Mouse (Mus musculus) hindbrain, embryonic 12.5 days (tissue): Measurements from ENCODE around the gene Calhm2. TPM values are rescaled to one million over a fixed set of nuclear protein-coding genes. Genes with fewer than 3 reads are reported as not detected.
"Not testable (repeated sequence)": the region's sequence is repeated elsewhere in the genome, so short reads cannot be mapped to it uniquely, and the experiment has no call there.

Experiments
- ATAC-seq: fragments of 200-750 bp; cut with Nextera tagmentation; 2 replicates; pipeline ENCODE4 v1.8.0; 2017; ENCODE audit warnings: moderate TSS enrichment; ENCODE audit not compliant: low FRiP score
- H3K27ac ChIP-seq: fragments of 300-500 bp; sonication (generic); 2 replicates; pipeline ENCODE4 v1.5.1; 2016; ENCODE audit warnings: mild to moderate bottlenecking
- H3K27me3 ChIP-seq: fragments of 300-500 bp; sonication (generic); 2 replicates; pipeline ENCODE4 v1.6.1; 2016; ENCODE audit warnings: mild to moderate bottlenecking
- H3K36me3 ChIP-seq: fragments of 300-500 bp; sonication (generic); 2 replicates; pipeline ENCODE4 v1.6.1; 2016; ENCODE audit warnings: mild to moderate bottlenecking
- H3K4me1 ChIP-seq: fragments of 300-500 bp; sonication (generic); 2 replicates; pipeline ENCODE4 v1.6.1; 2016
- H3K4me2 ChIP-seq: fragments of 300-500 bp; sonication (generic); replicated peaks from 2 replicates; pipeline ENCODE4 v1.6.1; 2016; ENCODE audit warnings: mild to moderate bottlenecking
- H3K4me3 ChIP-seq: fragments of 300-500 bp; sonication (generic); 2 replicates; pipeline ENCODE4 v1.5.1; 2016; ENCODE audit warnings: mild to moderate bottlenecking
- H3K9ac ChIP-seq: fragments of 300-500 bp; sonication (generic); 2 replicates; pipeline ENCODE4 v1.6.1; 2016; ENCODE audit warnings: mild to moderate bottlenecking, moderate library complexity
- H3K9me3 ChIP-seq: fragments of 300-500 bp; sonication (generic); replicated peaks from 2 replicates; pipeline ENCODE4 v1.6.1; 2016; ENCODE audit warnings: mild to moderate bottlenecking
- WGBS: fragments of 180-500 bp; shearing (Covaris S2); methylation state at CpG from one replicate; pipeline ENCODE4 v1.1.7; 2016; 5-methylcytosine and 5-hydroxymethylcytosine counted together
- polyA plus RNA-seq: library from polyadenylated mRNA; unstranded; fragments of >200 nt; fragmentation: Nextera tagmentation; extraction: Ambion mirVana; gene quantifications from 2 replicates; pipeline ENCODE4 v1.2.1, GENCODE M21; 2016

The Calhm2 gene
- polyA plus RNA-seq, 1 experiment from 2014 or later = 2.2 TPM

DNA sequence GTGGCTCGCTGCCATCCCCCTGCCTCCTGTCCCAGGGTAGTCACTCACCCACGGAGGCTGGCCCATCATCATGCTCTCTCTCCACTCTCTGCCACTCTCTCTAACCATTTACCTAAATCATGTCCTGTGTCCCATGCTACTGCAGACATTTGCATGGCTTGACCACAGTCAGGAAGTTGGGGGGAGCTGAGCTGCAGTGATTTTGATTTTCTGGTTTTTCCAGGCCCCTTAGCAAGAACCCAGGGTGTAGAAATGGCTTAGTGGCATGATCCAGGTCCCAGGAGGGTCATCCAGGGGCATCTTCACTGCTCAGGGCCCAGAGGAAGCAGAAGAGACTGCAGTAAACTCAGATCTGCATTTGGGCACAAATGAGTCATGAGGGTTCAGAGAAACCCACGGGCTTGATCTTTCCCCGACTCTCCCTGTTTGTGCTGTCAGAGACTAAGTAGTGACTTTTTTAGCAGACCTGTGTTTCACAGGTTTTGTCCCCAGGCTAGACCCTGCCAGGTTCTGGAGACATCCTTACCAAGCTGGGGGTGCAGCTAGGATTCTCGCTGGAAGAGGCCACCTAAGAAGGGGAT lies 10.3 kb upstream of the Calhm2 start:
- peaks cover 24% of the 10 kb centered on the region; the same call in 1 of the 2 replicates for H3K27me3 ChIP-seq
- no peaks in the 10 kb centered on the region for H3K9me3 ChIP-seq
- H3K4me3 ChIP-seq = no peak overlapping the region
- no peak overlapping the region for H3K4me2 ChIP-seq
- 77% methylated on average over 5 of the region's 5 CpGs for WGBS
- H3K9ac ChIP-seq = no peak overlapping the region
- 0 out of 2 replicates have a peak, but pooled peaks cover 4% of the 10 kb centered on the region for H3K4me1 ChIP-seq
- no peak overlapping the region for H3K27ac ChIP-seq
- H3K36me3 ChIP-seq = no peaks in the 10 kb centered on the region
- no peak for ATAC-seq

DNA sequence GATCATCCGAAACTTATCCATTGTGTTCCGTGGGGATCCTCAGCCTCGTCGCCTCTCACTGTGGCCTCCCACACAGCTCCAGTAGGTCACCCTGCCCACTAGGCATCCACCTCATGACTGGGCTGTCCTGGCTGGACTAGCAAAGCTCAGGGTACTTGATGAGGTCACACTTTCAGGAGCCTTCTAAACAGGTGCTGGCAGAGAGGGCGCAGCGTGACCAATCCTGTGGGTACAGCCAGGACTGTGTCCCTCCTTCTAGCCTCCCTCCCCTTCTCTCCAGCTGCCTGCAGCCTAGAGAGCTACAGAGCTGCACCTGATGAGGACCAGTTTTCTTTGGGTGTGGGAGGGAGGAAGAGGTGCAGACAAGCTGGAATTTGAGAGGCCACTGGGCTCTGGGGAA lies 6.1 kb upstream of the Calhm2 start, which contains the start of gene Calhm1:
Calhm1 (minus strand) TSS at position 101 of the 400 bp plus-strand sequence.
- no peak within 1 kb of the TSS for H3K9ac ChIP-seq
- H3K4me3 ChIP-seq = no peak within 1 kb of the TSS
- no peak within 1 kb of the TSS for H3K27ac ChIP-seq
- H3K4me2 ChIP-seq = no peak within 1 kb of the TSS
- H3K4me1 ChIP-seq = no peaks in the 10 kb centered on the region
- WGBS = 88% methylated on average over 6 of the region's 6 CpGs
- no peak for ATAC-seq
- peaks cover 6% of the 10 kb centered on the region; the same call in 1 of the 2 replicates for H3K27me3 ChIP-seq
- no peaks in the 10 kb centered on the region for H3K36me3 ChIP-seq
- H3K9me3 ChIP-seq = no peaks in the 10 kb centered on the region

DNA sequence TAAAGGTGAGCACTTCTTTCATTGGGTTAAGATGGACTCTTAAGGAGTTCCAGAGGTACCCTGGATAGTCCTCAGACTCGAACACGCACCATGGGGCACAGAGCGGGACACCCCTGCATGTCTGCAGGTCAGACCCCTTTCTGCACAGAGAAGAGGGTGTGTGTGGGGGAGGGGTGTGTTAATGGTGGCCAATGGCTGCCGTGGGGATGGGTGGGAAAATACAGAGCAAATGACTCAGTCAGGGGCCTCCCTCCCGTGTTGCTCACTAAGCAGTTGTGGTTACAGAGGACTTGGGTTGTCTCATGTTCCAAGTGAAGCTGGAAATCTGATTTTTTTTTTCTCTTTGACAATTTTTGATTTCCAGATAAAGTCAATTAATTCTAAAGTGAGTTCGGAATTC lies 4.3 kb upstream of the Calhm2 start:
- no peaks in the 10 kb centered on the region for H3K9me3 ChIP-seq
- H3K4me1 ChIP-seq = peaks cover 11% of the 10 kb centered on the region
- no peak for ATAC-seq
- H3K9ac ChIP-seq = no peak overlapping the region
- H3K4me3 ChIP-seq = no peak overlapping the region
- peaks cover 13% of the 10 kb centered on the region; the same call in 1 of the 2 replicates for H3K27me3 ChIP-seq
- H3K27ac ChIP-seq = no peak overlapping the region
- WGBS = 80% methylated on average over 6 of the region's 6 CpGs
- H3K4me2 ChIP-seq = no peak overlapping the region
- no peaks in the 10 kb centered on the region for H3K36me3 ChIP-seq

DNA sequence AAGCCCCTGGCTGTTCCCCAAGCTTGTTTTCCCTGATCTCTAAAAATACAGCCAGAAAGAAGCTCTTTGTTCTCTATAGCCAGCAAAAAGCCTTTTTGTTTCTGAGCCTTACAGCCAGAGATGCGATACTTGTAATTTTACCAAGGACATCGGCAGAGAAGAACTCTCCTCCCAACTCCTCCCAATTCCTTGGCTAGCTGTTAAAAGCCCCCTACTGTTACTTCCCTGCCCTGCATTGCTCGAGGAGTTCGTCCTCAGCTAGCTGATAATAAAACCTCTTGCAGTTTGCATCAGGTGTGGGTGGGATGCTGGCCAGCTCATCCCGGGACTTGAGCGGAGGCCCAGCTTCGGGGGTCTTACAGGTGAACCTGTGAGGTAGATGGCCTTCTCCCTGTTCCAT lies 1.5 kb upstream of the Calhm2 start:
- not testable (repeated sequence) for H3K9ac ChIP-seq, ATAC-seq, H3K4me3 ChIP-seq, H3K9me3 ChIP-seq, H3K36me3 ChIP-seq, H3K4me2 ChIP-seq, H3K27ac ChIP-seq
- 46% methylated on average over 7 of the region's 7 CpGs for WGBS
- Histone ChIP-seq H3K4me1 (peaks cover 18% of the 10 kb centered on the region), H3K27me3 (peaks cover 13% of the 10 kb centered on the region; the same call in 1 of the 2 replicates)

DNA sequence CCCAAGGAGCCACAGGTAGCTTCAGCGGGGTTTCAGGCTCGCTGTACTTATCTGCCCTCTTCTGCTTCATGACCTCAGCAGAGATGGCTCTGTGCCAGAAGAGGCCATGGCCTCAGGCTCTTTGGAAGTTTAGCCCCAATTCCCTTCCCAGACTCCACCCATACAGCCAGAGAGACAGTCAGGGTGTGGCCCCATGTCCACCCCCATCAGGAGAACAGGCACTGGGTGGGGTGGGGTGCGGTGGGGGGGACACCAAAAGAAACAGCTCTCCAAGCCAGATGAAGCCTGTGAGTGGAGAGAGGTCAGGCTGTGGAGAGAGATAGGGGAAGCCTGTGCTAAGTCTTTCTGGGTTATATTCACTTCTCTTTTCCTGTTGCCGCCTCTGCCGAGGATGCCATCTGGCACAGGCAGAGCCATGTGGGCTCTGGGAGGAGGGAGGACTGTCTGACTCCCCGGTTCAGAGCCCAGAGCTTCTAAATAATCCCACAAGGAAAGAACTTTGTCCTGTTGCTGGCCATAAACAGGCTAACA lies 978 bp downstream of the Calhm2 start:
- H3K4me3 ChIP-seq = peak overlapping the region; percentile 15; the same call in 1 of the 2 replicates
- H3K9ac ChIP-seq = peak overlapping the region; percentile 48; the same call in 1 of the 2 replicates
- WGBS = 51% methylated on average over 6 of the region's 6 CpGs
- 0 out of 2 replicates have a peak, but pooled peaks have one; percentile 11 for ATAC-seq
- no peak overlapping the region for H3K27ac ChIP-seq
- peaks cover 10% of the 10 kb centered on the region; the same call in 1 of the 2 replicates for H3K27me3 ChIP-seq
- H3K9me3 ChIP-seq = no peaks in the 10 kb centered on the region
- peaks cover 14% of the 10 kb centered on the region for H3K36me3 ChIP-seq
- H3K4me1 ChIP-seq = peaks cover 18% of the 10 kb centered on the region
- H3K4me2 ChIP-seq = peak overlapping the region; percentile 39

DNA sequence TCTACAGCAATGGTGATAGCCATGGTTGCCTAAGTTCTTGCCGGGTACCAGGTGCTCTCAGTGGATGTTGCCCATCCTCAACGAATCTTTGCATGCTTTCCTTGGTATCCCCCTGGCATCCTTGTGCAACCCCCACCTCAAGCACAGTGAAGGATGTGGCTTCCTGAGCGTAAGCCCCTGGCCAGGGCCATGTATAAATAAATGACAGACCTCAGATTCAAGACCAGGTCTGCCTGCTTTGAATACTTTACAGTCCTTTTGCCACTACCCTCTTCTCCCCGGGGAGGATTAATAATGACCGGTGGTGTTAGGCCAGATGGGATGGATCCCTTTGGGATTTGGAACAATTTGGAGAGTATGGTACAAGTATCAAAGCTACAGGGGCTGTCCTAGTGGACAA lies 1.9 kb downstream of the Calhm2 start:
- ATAC-seq = no peak
- no peaks in the 10 kb centered on the region for H3K9me3 ChIP-seq
- no peak overlapping the region for H3K4me2 ChIP-seq
- H3K4me1 ChIP-seq = peaks cover 18% of the 10 kb centered on the region
- H3K27me3 ChIP-seq = peaks cover 10% of the 10 kb centered on the region; the same call in 1 of the 2 replicates
- no peak overlapping the region for H3K27ac ChIP-seq
- no peak overlapping the region for H3K9ac ChIP-seq
- H3K36me3 ChIP-seq = peaks cover 22% of the 10 kb centered on the region
- no peak overlapping the region for H3K4me3 ChIP-seq
- 76% methylated on average over 5 of the region's 5 CpGs for WGBS

DNA sequence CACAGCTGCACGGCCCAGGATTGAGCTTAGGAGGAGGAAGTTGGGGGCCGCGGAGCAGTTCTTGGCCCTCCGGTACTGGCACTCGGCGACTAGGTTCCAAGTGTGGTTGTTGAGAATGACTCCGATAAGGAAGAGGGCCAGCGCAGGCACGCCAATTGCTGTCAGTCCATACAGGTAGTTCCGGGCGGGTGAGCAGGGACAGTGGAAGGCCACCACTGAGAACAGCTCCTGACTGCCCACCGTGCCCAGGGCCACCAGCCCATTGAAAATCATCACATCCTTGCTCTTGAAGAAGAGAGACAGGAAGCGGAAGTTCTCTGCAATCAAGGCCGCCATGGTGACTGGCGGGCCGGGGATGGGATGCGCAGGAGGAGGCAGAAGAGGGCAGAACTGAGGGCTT lies 2.5 kb downstream of the Calhm2 start:
- no peak overlapping the region for H3K27ac ChIP-seq
- H3K4me2 ChIP-seq = no peak overlapping the region
- H3K4me1 ChIP-seq = peaks cover 18% of the 10 kb centered on the region
- no peaks in the 10 kb centered on the region for H3K9me3 ChIP-seq
- H3K27me3 ChIP-seq = peaks cover 10% of the 10 kb centered on the region; the same call in 1 of the 2 replicates
- ATAC-seq = no peak
- H3K9ac ChIP-seq = no peak overlapping the region
- 89% methylated on average over 17 of the region's 17 CpGs for WGBS
- peaks cover 28% of the 10 kb centered on the region for H3K36me3 ChIP-seq
- no peak overlapping the region for H3K4me3 ChIP-seq

DNA sequence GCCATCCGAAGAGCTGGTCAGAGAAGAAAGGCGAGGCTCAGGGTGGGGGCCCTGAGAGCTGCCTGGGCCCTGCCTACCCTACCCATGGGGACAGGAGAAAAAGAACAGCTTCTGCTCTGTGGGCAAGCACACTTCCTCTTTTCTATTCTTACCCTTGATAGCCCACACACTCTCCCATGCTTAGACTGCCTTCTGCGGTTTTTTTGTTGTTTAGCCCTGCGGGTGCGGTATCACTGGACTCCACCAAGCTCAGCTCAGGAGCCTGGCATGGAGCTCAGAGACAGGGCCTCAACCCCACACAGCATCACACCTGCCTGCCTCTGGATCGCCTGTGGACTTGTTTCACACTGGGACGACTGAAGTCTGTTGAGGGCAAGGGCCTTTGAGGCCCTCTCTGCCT lies 4.9 kb downstream of the Calhm2 start:
- H3K4me1 ChIP-seq = peaks cover 14% of the 10 kb centered on the region
- no peak for ATAC-seq
- H3K4me3 ChIP-seq = no peak overlapping the region
- WGBS = 88% methylated on average over 7 of the region's 7 CpGs
- peaks cover 52% of the 10 kb centered on the region for H3K36me3 ChIP-seq
- no peaks in the 10 kb centered on the region for H3K27me3 ChIP-seq
- H3K9me3 ChIP-seq = no peaks in the 10 kb centered on the region
- no peak overlapping the region for H3K4me2 ChIP-seq
- H3K9ac ChIP-seq = no peak overlapping the region
- no peak overlapping the region for H3K27ac ChIP-seq

DNA sequence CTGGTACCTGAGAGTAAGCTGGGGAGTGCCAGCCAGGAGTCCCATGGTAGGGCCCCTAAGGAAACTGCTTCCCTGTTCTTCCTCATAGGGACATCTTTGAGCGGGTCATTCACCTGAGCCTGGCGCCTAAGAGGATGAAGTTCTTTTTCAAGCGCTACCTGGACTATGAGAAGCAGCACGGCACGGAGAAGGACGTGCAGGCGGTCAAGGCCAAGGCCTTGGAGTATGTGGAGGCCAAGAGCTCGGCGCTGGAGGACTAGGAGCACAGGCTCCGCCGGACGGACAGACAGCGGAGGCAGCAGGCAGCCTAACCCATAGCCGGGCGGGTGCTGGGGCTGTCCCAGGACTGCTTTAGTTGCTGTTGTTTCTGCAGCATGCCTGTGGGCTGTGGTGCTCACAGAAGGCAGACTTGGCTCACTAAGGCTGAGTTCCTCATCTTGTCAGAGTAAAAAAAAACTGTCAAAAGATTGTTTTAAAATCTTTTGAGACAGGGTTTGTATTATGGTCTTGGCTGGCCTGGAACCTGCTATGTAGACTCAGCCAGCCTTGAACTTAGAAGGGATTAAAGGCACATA lies 7.5 kb downstream of the Calhm2 start:
- no peak for ATAC-seq
- 94% methylated on average over 15 of the region's 15 CpGs for WGBS
- Histone ChIP-seq H3K9me3 (no peaks in the 10 kb centered on the region), H3K27me3 (no peaks in the 10 kb centered on the region), H3K36me3 (peaks cover 76% of the 10 kb centered on the region), H3K9ac (no peak overlapping the region), H3K4me3 (no peak overlapping the region), H3K4me2 (no peak overlapping the region), H3K27ac (no peak overlapping the region), H3K4me1 (no peaks in the 10 kb centered on the region)

DNA sequence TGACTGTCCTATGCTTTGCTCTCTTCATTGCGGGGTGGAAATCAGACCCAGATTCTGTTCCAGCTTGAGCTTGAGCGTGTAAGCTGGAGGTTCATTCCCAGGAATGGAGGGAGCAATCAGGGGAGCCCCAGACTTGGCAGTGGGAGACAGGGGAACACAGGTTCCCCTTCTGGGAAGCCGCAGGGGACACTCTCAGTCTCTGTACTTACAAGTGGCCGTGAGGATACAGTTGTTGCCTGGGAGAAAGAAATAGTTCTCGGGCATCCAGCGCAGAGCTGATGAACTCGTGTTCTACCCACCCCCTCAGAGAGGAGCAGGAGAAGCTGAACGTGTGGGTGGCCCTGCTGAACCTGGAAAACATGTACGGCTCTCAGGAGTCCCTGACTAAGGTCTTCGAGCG lies 9.3 kb downstream of the Calhm2 start:
- ATAC-seq = no peak
- Histone ChIP-seq H3K4me1 (no peaks in the 10 kb centered on the region), H3K36me3 (peaks cover 93% of the 10 kb centered on the region), H3K4me3 (no peak overlapping the region), H3K27ac (no peak overlapping the region), H3K4me2 (no peak overlapping the region), H3K9me3 (no peaks in the 10 kb centered on the region), H3K27me3 (no peaks in the 10 kb centered on the region), H3K9ac (no peak overlapping the region)
- 93% methylated on average over 11 of the region's 11 CpGs for WGBS

DNA sequence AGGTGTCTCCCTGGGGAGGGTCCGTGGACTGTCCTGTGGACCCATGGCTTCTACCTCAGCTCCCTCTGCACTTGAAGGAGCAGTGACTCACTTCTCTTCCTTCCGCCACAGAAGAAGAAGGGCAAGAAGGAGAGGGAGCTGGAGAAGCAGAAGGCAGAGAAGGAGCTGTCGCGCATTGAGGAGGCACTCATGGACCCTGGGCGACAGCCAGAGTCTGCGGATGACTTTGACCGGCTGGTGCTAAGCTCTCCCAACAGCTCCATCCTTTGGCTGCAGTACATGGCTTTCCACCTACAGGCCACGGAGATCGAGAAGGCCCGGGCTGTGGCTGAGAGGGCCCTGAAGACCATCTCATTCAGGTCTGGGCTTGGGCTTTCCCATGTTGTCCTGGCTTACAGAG lies 9.9 kb downstream of the Calhm2 start:
- 95% methylated on average over 10 of the region's 10 CpGs for WGBS
- H3K36me3 ChIP-seq = peaks cover 90% of the 10 kb centered on the region

DNA sequence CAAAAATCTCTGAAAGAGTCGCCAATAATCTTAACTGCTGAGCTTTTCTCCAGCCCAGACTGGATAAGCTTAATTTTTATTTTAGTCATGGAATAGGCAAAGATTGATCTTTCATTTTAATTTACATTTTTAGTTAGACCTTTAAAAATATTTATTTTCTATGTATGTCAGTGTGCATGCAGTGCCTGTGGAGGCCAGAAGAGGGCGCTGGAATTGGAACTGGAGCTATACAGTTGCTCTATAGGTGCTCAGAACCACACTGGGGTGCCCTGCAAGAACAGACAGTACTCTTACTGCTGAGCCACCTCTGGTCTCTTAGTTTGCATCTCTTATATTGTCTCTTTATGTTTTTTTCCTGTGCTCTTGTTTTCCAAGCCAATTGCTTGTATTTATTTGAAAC lies 15.3 kb downstream of the Calhm2 start:
- H3K4me1 ChIP-seq = no peaks in the 10 kb centered on the region
- no peaks in the 10 kb centered on the region for H3K9me3 ChIP-seq
- H3K27me3 ChIP-seq = no peaks in the 10 kb centered on the region
- 21% methylated on average over 2 of the region's 2 CpGs for WGBS
- H3K4me2 ChIP-seq = no peak overlapping the region
- peaks cover 74% of the 10 kb centered on the region for H3K36me3 ChIP-seq
- no peak overlapping the region for H3K27ac ChIP-seq
- H3K4me3 ChIP-seq = no peak overlapping the region
- no peak for ATAC-seq
- no peak overlapping the region for H3K9ac ChIP-seq

More for the DNA sequence above, 9.9 kb downstream of the Calhm2 start:
- H3K27ac ChIP-seq = no peak overlapping the region
- H3K9ac ChIP-seq = no peak overlapping the region
- H3K27me3 ChIP-seq = no peaks in the 10 kb centered on the region
- no peaks in the 10 kb centered on the region for H3K4me1 ChIP-seq
- ATAC-seq = no peak
- no peak overlapping the region for H3K4me3 ChIP-seq
- no peaks in the 10 kb centered on the region for H3K9me3 ChIP-seq
- H3K4me2 ChIP-seq = no peak overlapping the region

DNA sequence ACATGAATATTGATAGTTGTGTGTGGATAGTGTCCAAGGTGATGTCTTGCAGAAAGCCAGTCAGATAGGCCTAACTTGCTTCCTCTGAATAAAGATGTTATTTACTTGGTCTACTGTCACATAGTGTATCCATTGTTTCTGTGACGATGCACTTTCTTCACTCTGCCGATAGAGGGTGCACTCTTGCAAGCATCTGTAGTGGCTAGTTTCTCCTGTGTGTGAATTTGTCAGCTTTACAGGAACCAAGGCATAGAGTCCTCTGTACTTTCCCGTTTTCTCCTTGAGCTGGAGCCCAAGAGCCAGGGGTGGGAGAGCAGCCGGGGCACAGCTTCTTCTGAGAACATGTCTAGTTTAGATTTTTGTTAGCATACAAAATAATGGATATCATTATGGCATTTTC lies 17.0 kb downstream of the Calhm2 start:
- 51% methylated on average over 4 of the region's 4 CpGs for WGBS
- no peaks in the 10 kb centered on the region for H3K9me3 ChIP-seq
- no peaks in the 10 kb centered on the region for H3K27me3 ChIP-seq
- H3K9ac ChIP-seq = no peak overlapping the region
- no peak for ATAC-seq
- peaks cover 74% of the 10 kb centered on the region for H3K36me3 ChIP-seq
- no peak overlapping the region for H3K4me2 ChIP-seq
- no peak overlapping the region for H3K4me3 ChIP-seq
- no peaks in the 10 kb centered on the region for H3K4me1 ChIP-seq
- no peak overlapping the region for H3K27ac ChIP-seq
